Mouse (Mus musculus): Measurements from ENCODE around the gene Dchs1. TPM values are rescaled to one million over a fixed set of nuclear protein-coding genes. Genes with fewer than 3 reads are reported as not detected.

Gene Dchs1
- total and polyA plus RNA-seq, 3 experiments = 0.08 to 0.11 TPM; not detected in 1

DNA sequence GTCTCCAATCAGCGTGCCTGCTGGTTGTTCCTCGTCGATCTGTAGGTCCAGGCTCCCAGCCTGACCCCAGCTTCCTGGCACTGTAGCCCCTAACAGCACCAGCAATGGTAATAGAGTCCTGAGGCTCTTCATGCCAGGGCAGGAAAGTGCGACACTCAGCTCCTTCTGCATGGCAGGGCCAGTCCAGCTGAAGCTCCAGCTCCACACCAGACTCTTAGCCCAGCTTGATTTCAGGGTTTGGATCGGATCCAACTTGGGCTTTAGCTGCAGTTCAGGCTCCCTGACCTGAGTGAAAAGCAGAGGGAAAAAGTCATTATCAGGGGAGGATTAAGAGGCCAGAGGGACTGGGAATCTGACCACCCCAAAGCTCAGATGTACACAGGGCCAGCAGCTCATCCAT, 14.4 kb downstream of the Dchs1 start:
- H3K9me3 ChIP-seq (replicated peaks; ENCODE audit: insufficient read depth, low read length) = no peaks in the 10 kb centered on the region
- H3K27ac ChIP-seq (ENCODE audit: control insufficient read depth, low read depth, low read length) = no peak overlapping the region
- no peak overlapping the region for H3K4me3 ChIP-seq (ENCODE audit: control insufficient read depth in 1 of 2, insufficient read depth in 1 of 2, low read depth in 2 of 2, low read length in 2 of 2)
- H3K4me1 ChIP-seq (ENCODE audit: control insufficient read depth in 1 of 2, insufficient read depth in 2 of 2, low read length in 2 of 2) = peaks cover 0 to 2% of the 10 kb centered on the region in 2 experiments; a peak in 2 of 4 replicates
- H3K27me3 ChIP-seq (ENCODE audit: control insufficient read depth in 1 of 2, insufficient read depth in 2 of 2, low read length in 2 of 2) = peaks cover 2 to 8% of the 10 kb centered on the region in 2 experiments; a peak in 3 of 4 replicates
- TF ChIP-seq USF2 (IDR thresholded peaks at IDR 0.05; ENCODE audit: borderline replicate concordance in 1 of 2, insufficient read depth in 1 of 2, low read depth in 1 of 2, low read length in 2 of 2) (no peak), UBTF (IDR thresholded peaks at IDR 0.05; ENCODE audit: borderline replicate concordance, insufficient read depth, low read depth, low read length) (no peak), CTCF (IDR thresholded peaks at IDR 0.05 in 2 of 3, conservative IDR thresholded peaks at IDR 0.05 in 1 of 3; ENCODE audit: control insufficient read depth in 1 of 3, insufficient read depth in 1 of 3, low read depth in 2 of 3, low read length in 3 of 3, poor library complexity in 1 of 3, severe bottlenecking in 1 of 3) (no peak), CHD2 (IDR thresholded peaks at IDR 0.05; ENCODE audit: low read length) (no peak)
- no peaks in the 10 kb centered on the region for H3K79me2 ChIP-seq (ENCODE audit: control insufficient read depth, insufficient read depth, low read length, poor library complexity)
- peaks cover 0 to under 1% of the 10 kb centered on the region in 2 experiments; a peak in 1 of 4 replicates for H3K36me3 ChIP-seq (ENCODE audit: control insufficient read depth in 1 of 2, insufficient read depth in 2 of 2, low read length in 2 of 2)
- no peak overlapping the region for H3K9ac ChIP-seq (ENCODE audit: control insufficient read depth, low read depth, low read length, poor library complexity, severe bottlenecking)
- DNase-seq (ENCODE audit: low read depth, low spot score) = no peak

DNA sequence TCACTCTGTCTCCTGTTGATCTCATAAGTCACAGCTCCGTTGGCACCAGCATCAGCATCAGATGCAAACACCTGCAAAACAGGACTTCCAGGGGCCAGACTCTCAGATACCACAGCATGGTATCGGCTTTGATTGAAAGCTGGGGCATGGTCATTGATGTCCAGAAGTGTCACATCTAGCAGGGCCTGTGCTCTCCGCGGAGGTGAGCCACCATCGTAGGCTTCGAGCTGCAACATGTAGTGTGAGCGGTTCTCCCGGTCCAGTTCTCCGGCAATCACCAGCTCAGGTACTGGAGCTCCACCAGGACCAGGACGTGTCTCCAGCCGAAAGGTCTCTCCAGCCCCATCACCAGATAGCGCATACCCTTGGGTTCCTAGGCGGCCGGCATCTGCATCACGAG, 15.1 kb downstream of the Dchs1 start:
- H3K27ac ChIP-seq (ENCODE audit: control insufficient read depth, low read depth, low read length) = no peak overlapping the region
- no peak overlapping the region for H3K9ac ChIP-seq (ENCODE audit: control insufficient read depth, low read depth, low read length, poor library complexity, severe bottlenecking)
- no peaks in the 10 kb centered on the region for H3K9me3 ChIP-seq (replicated peaks; ENCODE audit: insufficient read depth, low read length)
- no peak for TF ChIP-seq MXI1 (IDR thresholded peaks at IDR 0.05; ENCODE audit: low read depth, low read length)
- DNase-seq (ENCODE audit: low read depth, low spot score) = no peak
- H3K4me1 ChIP-seq (ENCODE audit: control insufficient read depth in 1 of 2, insufficient read depth in 2 of 2, low read length in 2 of 2) = no peaks in the 10 kb centered on the region
- H3K4me3 ChIP-seq (ENCODE audit: control insufficient read depth in 1 of 2, insufficient read depth in 1 of 2, low read depth in 2 of 2, low read length in 2 of 2) = no peak overlapping the region
- H3K27me3 ChIP-seq (ENCODE audit: control insufficient read depth in 1 of 2, insufficient read depth in 2 of 2, low read length in 2 of 2) = peaks cover 2 to 8% of the 10 kb centered on the region in 2 experiments; a peak in 3 of 4 replicates
- H3K36me3 ChIP-seq (ENCODE audit: control insufficient read depth in 1 of 2, insufficient read depth in 2 of 2, low read length in 2 of 2) = no peaks in the 10 kb centered on the region
- H3K79me2 ChIP-seq (ENCODE audit: control insufficient read depth, insufficient read depth, low read length, poor library complexity) = no peaks in the 10 kb centered on the region

DNA sequence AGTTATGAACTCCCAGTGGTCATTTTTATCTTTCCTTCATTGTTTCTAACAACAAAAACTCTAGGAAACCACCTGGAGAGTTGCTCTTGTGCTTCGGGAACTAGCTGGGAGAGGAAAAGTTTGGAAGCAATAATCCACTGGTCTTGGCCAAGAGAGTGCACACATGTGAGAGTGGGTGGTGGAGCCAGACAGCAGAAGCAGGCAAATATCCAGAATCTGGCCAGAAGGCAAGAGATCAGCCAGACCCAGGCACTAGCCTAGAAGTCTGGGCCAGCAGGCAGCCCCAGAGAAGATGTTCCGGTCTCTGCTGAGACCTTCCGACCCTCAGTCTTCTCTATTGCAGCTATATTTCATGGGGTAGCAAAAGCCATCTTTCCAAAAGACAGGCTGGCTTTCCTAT, 17.5 kb downstream of the Dchs1 start:
- Histone ChIP-seq H3K27me3 (ENCODE audit: control insufficient read depth in 1 of 2, insufficient read depth in 2 of 2, low read length in 2 of 2) (peaks cover 2 to 9% of the 10 kb centered on the region in 2 experiments; a peak in 3 of 4 replicates), H3K9me3 (replicated peaks; ENCODE audit: insufficient read depth, low read length) (no peaks in the 10 kb centered on the region), H3K27ac (ENCODE audit: control insufficient read depth, low read depth, low read length) (no peak overlapping the region), H3K79me2 (ENCODE audit: control insufficient read depth, insufficient read depth, low read length, poor library complexity) (no peaks in the 10 kb centered on the region), H3K9ac (ENCODE audit: control insufficient read depth, low read depth, low read length, poor library complexity, severe bottlenecking) (no peak overlapping the region), H3K36me3 (ENCODE audit: control insufficient read depth in 1 of 2, insufficient read depth in 2 of 2, low read length in 2 of 2) (no peaks in the 10 kb centered on the region), H3K4me3 (ENCODE audit: control insufficient read depth in 1 of 2, insufficient read depth in 1 of 2, low read depth in 2 of 2, low read length in 2 of 2) (no peak overlapping the region), H3K4me1 (ENCODE audit: control insufficient read depth in 1 of 2, insufficient read depth in 2 of 2, low read length in 2 of 2) (no peaks in the 10 kb centered on the region)
- TF ChIP-seq ZMIZ1 (IDR thresholded peaks at IDR 0.05; ENCODE audit: low read depth, low read length) (no peak), USF1 (IDR thresholded peaks at IDR 0.05; ENCODE audit: low read depth, low read length) (no peak), CHD2 (IDR thresholded peaks at IDR 0.05; ENCODE audit: low read length) (no peak), KAT2A (conservative IDR thresholded peaks at IDR 0.05; ENCODE audit: low read depth, low read length) (no peak), GABPA (IDR thresholded peaks at IDR 0.05; ENCODE audit: low read depth, low read length) (no peak), MXI1 (IDR thresholded peaks at IDR 0.05; ENCODE audit: low read depth, low read length) (no peak), MEF2A (IDR thresholded peaks at IDR 0.05; ENCODE audit: extremely low read depth, insufficient replicate concordance, low read depth, low read length, poor library complexity, severe bottlenecking) (no peak), POLR2AphosphoS2 (IDR thresholded peaks at IDR 0.05; ENCODE audit: low read length) (no peak), CTCF (IDR thresholded peaks at IDR 0.05 in 2 of 3, conservative IDR thresholded peaks at IDR 0.05 in 1 of 3; ENCODE audit: control insufficient read depth in 1 of 3, insufficient read depth in 1 of 3, low read depth in 2 of 3, low read length in 3 of 3, poor library complexity in 1 of 3, severe bottlenecking in 1 of 3) (no peak), TBP (IDR thresholded peaks at IDR 0.05; ENCODE audit: low read depth, low read length) (no peak), GATA1 (IDR thresholded peaks at IDR 0.05; ENCODE audit: low read depth, low read length) (no peak), EP300 (IDR thresholded peaks at IDR 0.05; ENCODE audit: low read depth in 1 of 2, low read length in 2 of 2) (no peak), MAFK (IDR thresholded peaks at IDR 0.05; ENCODE audit: borderline replicate concordance, low read depth, low read length) (no peak), ELF1 (IDR thresholded peaks at IDR 0.05; ENCODE audit: low read depth, low read length) (no peak), ZC3H11A (IDR thresholded peaks at IDR 0.05; ENCODE audit: low read depth, low read length) (no peak), RCOR1 (IDR thresholded peaks at IDR 0.05; ENCODE audit: low read depth, low read length) (no peak), USF2 (IDR thresholded peaks at IDR 0.05; ENCODE audit: borderline replicate concordance in 1 of 2, insufficient read depth in 1 of 2, low read depth in 1 of 2, low read length in 2 of 2) (no peak)
- no peak for DNase-seq (ENCODE audit: low read depth, low spot score)
